Mouse (Mus musculus) liver, embryonic 11.5 days (tissue): ENCODE results near the gene Olfr518. TPM values are rescaled to one million over a fixed set of nuclear protein-coding genes. Genes with fewer than 3 reads are reported as not detected.

ENCODE experiments used
- ATAC-seq: fragments of 200-750 bp; cut with Nextera tagmentation; replicated peaks from 2 replicates; pipeline ENCODE4 v1.8.0; 2017; ENCODE audit warnings: moderate number of reproducible peaks, mild to moderate bottlenecking, moderate TSS enrichment, moderate library complexity; ENCODE audit not compliant: low FRiP score
- DNase-seq: peaks from one replicate; pipeline ENCODE4 v3.0.0-alpha.2; 2017; ENCODE audit warnings: low spot score
- H3K27ac ChIP-seq: fragments of 300-500 bp; sonication (generic); 2 replicates; pipeline ENCODE4 v1.5.1; 2014; ENCODE audit warnings: mild to moderate bottlenecking, low read depth, low read length, control low read depth
- H3K27me3 ChIP-seq: fragments of 300-500 bp; sonication (generic); replicated peaks from 2 replicates; pipeline ENCODE4 v1.6.1; 2014; ENCODE audit warnings: low read length, mixed read lengths; ENCODE audit not compliant: control insufficient read depth, insufficient read depth
- H3K36me3 ChIP-seq: fragments of 300-500 bp; sonication (generic); 2 replicates; pipeline ENCODE4 v1.6.1; 2014; ENCODE audit warnings: mild to moderate bottlenecking, low read length, moderate library complexity, mixed read lengths; ENCODE audit not compliant: control insufficient read depth, insufficient read depth
- H3K4me1 ChIP-seq: fragments of 300-500 bp; sonication (generic); replicated peaks from 2 replicates; pipeline ENCODE4 v1.6.1; 2014; ENCODE audit warnings: low read length, mixed read lengths; ENCODE audit not compliant: control insufficient read depth, insufficient read depth
- H3K4me2 ChIP-seq: fragments of 300-500 bp; sonication (generic); 2 replicates; pipeline ENCODE4 v1.6.1; 2014; ENCODE audit warnings: mild to moderate bottlenecking, control low read depth, moderate library complexity
- H3K4me3 ChIP-seq: fragments of 300-500 bp; sonication (generic); 2 replicates; pipeline ENCODE4 v1.5.1; 2014; ENCODE audit warnings: low read depth, low read length, control low read depth
- H3K9ac ChIP-seq: fragments of 300-500 bp; sonication (generic); 2 replicates; pipeline ENCODE4 v1.6.1; 2014; ENCODE audit warnings: low read depth, low read length, control low read depth
- H3K9me3 ChIP-seq: fragments of 300-500 bp; sonication (generic); 2 replicates; pipeline ENCODE4 v1.6.1; 2016; ENCODE audit warnings: low read length, inconsistent platforms, mixed read lengths; ENCODE audit not compliant: control insufficient read depth
- WGBS: fragments of 180-500 bp; shearing (Covaris S2); extraction: QIAGEN DNeasy Blood & Tissue Kit; methylation state at CpG from one replicate; pipeline ENCODE4 v1.1.7; 2014; 5-methylcytosine and 5-hydroxymethylcytosine counted together
- polyA plus RNA-seq: library from polyadenylated mRNA; unstranded; fragments of >200 nt; fragmentation: Nextera tagmentation; extraction: Ambion mirVana; gene quantifications from 2 replicates; pipeline ENCODE4 v1.2.1, GENCODE M21; 2014

Gene Olfr518
- polyA plus RNA-seq, 1 experiment from 2014 or later = not detected

DNA sequence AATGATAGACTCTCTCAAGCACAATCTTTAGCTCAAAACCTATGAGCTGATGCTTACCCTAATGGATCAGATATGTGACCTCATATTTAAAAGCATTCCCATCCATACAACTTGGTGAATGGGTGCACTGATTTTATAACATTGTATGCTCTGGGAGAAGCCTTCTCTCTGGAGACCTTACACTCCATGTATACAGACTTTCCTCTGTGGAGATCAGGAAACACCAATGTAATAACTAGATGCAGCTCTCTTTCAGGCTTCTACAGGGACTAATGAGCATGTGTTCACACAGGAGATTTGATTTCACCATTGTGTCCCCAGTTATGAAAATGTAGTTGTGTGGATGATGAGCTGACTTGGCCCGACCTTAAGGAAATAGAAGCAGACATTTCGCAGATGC, 34.4 kb downstream of the Olfr518 start, which contains the start of gene Olfr516:
Olfr516 (minus strand) TSS at position 101 of the 400 bp plus-strand sequence.
- H3K4me1 ChIP-seq = no peaks in the 10 kb centered on the region
- 84% methylated on average over 2 of the region's 2 CpGs for WGBS
- no peak within 1 kb of the TSS for H3K4me3 ChIP-seq
- no peaks in the 10 kb centered on the region for H3K27me3 ChIP-seq
- no peak within 1 kb of the TSS for H3K27ac ChIP-seq
- DNase-seq (no peak), ATAC-seq (no peak)
- H3K9ac ChIP-seq = no peak within 1 kb of the TSS
- H3K36me3 ChIP-seq = no peaks in the 10 kb centered on the region
- no peak within 1 kb of the TSS for H3K4me2 ChIP-seq
- no peaks in the 10 kb centered on the region for H3K9me3 ChIP-seq

Other genes starting within 250 kb of the Olfr518 start
- not detected in 2 replicates for gene Olfr509, start 233.1 kb downstream of the Olfr518 start, polyA plus RNA-seq
- not detected in 2 replicates for gene Olfr510, start 218.6 kb downstream of the Olfr518 start, polyA plus RNA-seq
- gene Olfr512, start 171.7 kb downstream of the Olfr518 start, polyA plus RNA-seq = not detected in 2 replicates
- not detected in 2 replicates for gene Olfr513, start 134.0 kb downstream of the Olfr518 start, polyA plus RNA-seq
- gene Olfr514, start 59.0 kb downstream of the Olfr518 start, polyA plus RNA-seq = not detected in 2 replicates
- gene Olfr516, start 34.5 kb downstream of the Olfr518 start, polyA plus RNA-seq = not detected in 2 replicates
- not detected in 2 replicates for gene Olfr517, start 12.6 kb downstream of the Olfr518 start, polyA plus RNA-seq
- gene Olfr519, start 9.4 kb upstream of the Olfr518 start, polyA plus RNA-seq = not detected in 2 replicates
- gene Nlrp10, start 45.2 kb upstream of the Olfr518 start, polyA plus RNA-seq = 0.04 and 0.11 TPM in 2 replicates
- 82.8 and 87.8 TPM in 2 replicates for gene Eif3f, start 49.4 kb upstream of the Olfr518 start, polyA plus RNA-seq
- gene Tub, start 65.3 kb upstream of the Olfr518 start, polyA plus RNA-seq = 0.29 and 0.48 TPM in 2 replicates
- gene Ric3, start 198.3 kb upstream of the Olfr518 start, polyA plus RNA-seq = 1.3 and 2.2 TPM in 2 replicates